Mouse (Mus musculus) E14TG2a.4 (cell line): ENCODE data around the gene Snapc2.

Experiments used
- CTCF ChIP-seq: conservative IDR thresholded peaks from 2 replicates; pipeline ENCODE4 v1.5.1; 2014; ENCODE audit warnings: low read length
- POU5F1 ChIP-seq: IDR thresholded peaks from 2 replicates; pipeline ENCODE4 v1.6.1; 2014; ENCODE audit warnings: low read length, borderline replicate concordance

DNA sequence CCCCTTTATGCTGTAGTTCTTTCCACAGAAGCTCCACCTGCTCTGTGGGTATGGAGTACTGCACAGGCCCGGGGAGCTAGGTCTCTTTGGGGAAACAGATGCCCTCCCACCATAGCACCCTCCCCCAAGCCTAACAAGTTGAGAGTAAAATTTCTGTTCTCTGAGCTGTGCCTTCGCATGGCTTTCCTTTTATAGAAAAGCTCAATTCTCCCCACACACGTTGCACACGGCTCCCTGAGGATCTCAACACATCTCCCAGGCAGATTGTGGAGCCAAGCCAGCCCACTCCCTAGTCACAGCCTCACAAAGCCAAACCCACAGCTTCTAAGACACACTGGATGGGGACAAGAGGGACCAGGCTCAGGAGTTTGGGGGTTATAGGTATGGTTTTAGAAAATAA is 4.0 kb downstream of the Snapc2 start:
- no peak for TF ChIP-seq CTCF
- no peak for TF ChIP-seq POU5F1
